Comparison of ENCODE assay signal across 8 mouse cellular contexts in the genomic region with DNA sequence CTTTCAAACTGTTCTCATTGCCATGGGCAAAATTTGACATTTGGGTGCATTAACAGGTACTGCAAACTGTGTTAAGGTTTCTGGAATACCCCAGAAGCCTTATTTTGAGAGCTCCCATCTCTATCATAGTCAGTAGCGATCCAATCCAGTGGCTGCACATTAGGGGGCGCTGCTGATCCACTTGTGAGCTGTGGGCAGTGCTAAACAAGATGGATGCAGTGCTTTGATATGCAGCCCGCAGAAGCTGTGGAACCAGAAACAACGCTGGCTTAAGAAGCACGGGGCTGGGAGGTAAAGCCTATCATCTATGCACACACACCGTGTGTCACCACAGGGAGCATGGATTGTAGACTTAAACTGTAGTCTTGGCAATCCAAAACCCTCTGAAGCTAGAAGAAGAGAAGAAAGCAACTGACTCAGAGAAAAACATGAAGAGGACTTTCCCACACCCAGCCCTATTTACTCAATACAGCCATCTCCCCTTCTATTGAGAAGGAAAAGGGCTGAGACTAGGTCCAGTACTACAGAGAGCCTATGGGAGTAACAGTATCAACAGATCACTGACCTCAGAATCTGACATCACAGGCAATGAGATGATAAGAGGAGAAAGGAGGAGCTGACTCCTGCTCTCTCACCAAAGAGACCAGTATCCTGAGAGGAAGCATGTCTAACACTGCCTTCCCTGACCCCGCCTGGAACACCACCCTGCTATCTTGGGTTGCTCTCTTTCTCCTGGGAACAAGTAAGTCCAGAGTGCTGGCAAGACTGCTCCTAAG.
A peak's percentile ranks its signal among the peaks of the same experiment; 100 is the strongest.
DNase-seq lines count a peak whose midpoint lies in the region; ATAC-seq lines count a peak whose summit lies in the region.

No protein-coding gene starts in this region.

- no peak overlapping the region for H3K4me3 ChIP-seq in hindbrain, embryonic 14.5 days (replicated peaks; ENCODE audit: low read length)

- H3K27me3 ChIP-seq in hindbrain, embryonic 14.5 days (ENCODE audit: control insufficient read depth, insufficient read depth, low read length) = no peaks in the 10 kb centered on the region

- peak; percentile 60; the same call in 1 of the 2 replicates for ATAC-seq in hindbrain, embryonic 14.5 days (ENCODE audit: low FRiP score)
- ATAC-seq in megakaryocyte progenitor cell, adult 5-6 weeks (replicated peaks; ENCODE audit: poor library complexity) = peak; percentile 83

- no peak overlapping the region for H3K9ac ChIP-seq in hindbrain, embryonic 14.5 days

- no peaks in the 10 kb centered on the region for H3K36me3 ChIP-seq in hindbrain, embryonic 14.5 days (replicated peaks; ENCODE audit: control insufficient read depth, insufficient read depth)

- H3K27ac ChIP-seq in hindbrain, embryonic 14.5 days = no peak overlapping the region

- H3K9me3 ChIP-seq in hindbrain, embryonic 14.5 days (ENCODE audit: control insufficient read depth, low read length) = no peaks in the 10 kb centered on the region

- peak; percentile 29 for DNase-seq in WW6 (ENCODE audit: low read depth, low spot score)
- DNase-seq in cerebellum, adult 18-20 months = peak; percentile 30 to 33
- peak; percentile 38 to 84 for DNase-seq in frontal cortex, adult 2 months (ENCODE audit: extremely low spot score in 1 of 2, low spot score in 1 of 2)
- DNase-seq in hindbrain, embryonic 14.5 days (ENCODE audit: low spot score) = peak; percentile 52
- DNase-seq in left cerebral cortex, adult 18-20 months (ENCODE audit: low spot score in 2 of 2) = peak; percentile 72 to 81
- DNase-seq in right cerebral cortex, postnatal 14 days = peak; percentile 80
- DNase-seq in adipocyte (ENCODE audit: low spot score) = no peak

- WGBS in hindbrain, embryonic 14.5 days = 21% methylated on average over 7 of the region's 7 CpGs

- H3K4me1 ChIP-seq in hindbrain, embryonic 14.5 days (replicated peaks; ENCODE audit: control insufficient read depth, insufficient read depth, low read length) = no peaks in the 10 kb centered on the region

- H3K4me2 ChIP-seq in hindbrain, embryonic 14.5 days (replicated peaks) = peak overlapping the region; percentile 24; the same call in 1 of the 2 replicates
